Mouse (Mus musculus): ENCODE results near the gene Nynrin.

GRCm38 (mm10) chr14:55866962-55867361 is 13.2 kb downstream of the Nynrin start:
- TF ChIP-seq CTCF (IDR thresholded peaks at IDR 0.05; ENCODE audit: borderline replicate concordance, insufficient read depth, low read length), result no peak
- TF ChIP-seq POLR2A (IDR thresholded peaks at IDR 0.05; ENCODE audit: low read depth, low read length), result no peak

Data from embryonic fibroblast, embryonic 13.5 days (primary cell).